Mouse (Mus musculus) brain, embryonic 14.5 days (tissue): ENCODE measurements around the gene 2700049A03Rik.

Source experiments
- CTCF ChIP-seq: fragments of 200-500 bp; IDR thresholded peaks from 2 replicates; pipeline ENCODE4 v1.5.1; 2012; ENCODE audit warnings: inconsistent platforms, mild to moderate bottlenecking, moderate library complexity, borderline replicate concordance; ENCODE audit not compliant: insufficient read depth, insufficient read length; ENCODE audit errors: extremely low read depth
- POLR2A ChIP-seq: fragments of 200-500 bp; IDR thresholded peaks from 2 replicates; pipeline ENCODE4 v1.6.1; 2012; ENCODE audit warnings: mild to moderate bottlenecking, inconsistent platforms, borderline replicate concordance; ENCODE audit not compliant: poor library complexity, insufficient read depth, insufficient read length, severe bottlenecking; ENCODE audit errors: extremely low read depth

DNA sequence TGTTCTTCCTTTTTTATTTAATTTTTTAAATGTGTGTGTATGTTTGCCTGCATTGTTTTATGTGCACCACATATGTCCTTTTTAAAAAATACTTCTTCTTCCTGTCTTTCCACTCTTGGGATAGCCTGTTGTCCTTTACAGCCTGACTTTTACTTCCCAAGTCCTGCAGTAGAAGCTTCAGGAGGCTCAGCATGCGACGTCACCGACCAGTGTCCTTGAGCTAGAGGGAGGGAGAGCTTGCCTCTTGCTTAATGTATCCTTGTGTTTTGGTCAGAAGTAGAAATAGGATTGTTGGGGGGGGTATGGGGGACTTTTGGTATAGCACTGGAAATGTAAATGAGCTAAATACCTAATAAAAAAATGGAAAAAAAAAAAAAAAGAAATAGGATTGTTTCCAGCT, 47.1 kb downstream of the 2700049A03Rik start:
- TF ChIP-seq CTCF, result no peak
- no peak for TF ChIP-seq POLR2A
